9 mouse cellular contexts compared by ENCODE assay signal in genomic region chr11:94225985-94226384, GRCm38 (mm10). TPM values are rescaled to one million over a fixed set of nuclear protein-coding genes. Genes with fewer than 3 reads are reported as not detected.
DNase-seq lines count a peak whose midpoint lies in the region; ATAC-seq and TF ChIP-seq lines count a peak whose summit lies in the region.
"Had no signal": no experiment of that assay in that cellular context is flagged by ENCODE, and none has a peak within 500 bp of the region (broad histone marks: within the 10 kb centered on the region; RNA-seq: fewer than 3 reads in every experiment).

No protein-coding gene starts in this region.

- H3K4me3 ChIP-seq in limb, embryonic 14.5 days (replicated peaks; ENCODE audit: low read length) = no peak overlapping the region
- no peak overlapping the region for H3K4me3 ChIP-seq in limb, embryonic 10.5 days
- H3K4me3 ChIP-seq in liver, embryonic 11.5 days (ENCODE audit: low read depth, low read length) = no peak overlapping the region

- POLR2A ChIA-PET in Patski (lab: Charles Lee) = interaction anchor here (1.6 to 7.6 kb wide), 2 partner anchors 13 to 93 kb away, joined by 5 to 37 read pairs; partner anchors contain the start of gene Tob1

- peak; percentile 54 for DNase-seq in limb, embryonic 14.5 days (ENCODE audit: low spot score)
- no peak for DNase-seq in limb, embryonic 10.5 days (ENCODE audit: low spot score)
- no peak for DNase-seq in Patski (ENCODE audit: low read depth, low spot score)
- peak; percentile 78 for DNase-seq in embryo, embryonic 11 days
- DNase-seq in heart, postnatal 25 days (ENCODE audit: low spot score) = peak; percentile 44
- DNase-seq in liver, embryonic 11.5 days (ENCODE audit: low spot score) = no peak
- peak; percentile 70 for DNase-seq in retina, postnatal 1 day
- no peak for DNase-seq in layer of hippocampus, postnatal 25 days (ENCODE audit: extremely low spot score in 1 of 2, low spot score in 1 of 2)

- intact Hi-C loops in heart, postnatal 25 days (cut with DNase I) = loop anchor here (2.0 kb wide), 1 partner anchor 97 kb away; no protein-coding TSS in a partner anchor

- no peak for TF ChIP-seq POLR2A in limb, embryonic 14.5 days (IDR thresholded peaks at IDR 0.05; ENCODE audit: borderline replicate concordance, extremely low read depth, insufficient read depth, insufficient read length)

- H3K27ac ChIP-seq in limb, embryonic 14.5 days (replicated peaks; ENCODE audit: low read depth, low read length) = no peak overlapping the region
- no peak overlapping the region for H3K27ac ChIP-seq in limb, embryonic 10.5 days
- no peak overlapping the region for H3K27ac ChIP-seq in liver, embryonic 11.5 days (ENCODE audit: low read depth, low read length)

- in situ Hi-C loops in Patski (cut with MboI; ENCODE audit: low pct_unique_long_range_greater_than_20kb) = no loop called here

- H3K4me2 ChIP-seq in limb, embryonic 14.5 days (replicated peaks; ENCODE audit: low read depth, low read length, severe bottlenecking) = no peak overlapping the region
- no peak overlapping the region for H3K4me2 ChIP-seq in liver, embryonic 11.5 days

- 0 out of 2 replicates have a peak, but pooled peaks have one; percentile 23 for ATAC-seq in limb, embryonic 14.5 days (ENCODE audit: low FRiP score, low read depth)
- peak; percentile 62 for ATAC-seq in Patski
- ATAC-seq in liver, embryonic 11.5 days (replicated peaks; ENCODE audit: low FRiP score) = peak; percentile 48

- H3K4me1 ChIP-seq in limb, embryonic 14.5 days (ENCODE audit: control insufficient read depth, insufficient read depth, low read length) = peaks cover 12% of the 10 kb centered on the region
- peaks cover 22% of the 10 kb centered on the region for H3K4me1 ChIP-seq in limb, embryonic 10.5 days
- H3K4me1 ChIP-seq in liver, embryonic 11.5 days (replicated peaks; ENCODE audit: control insufficient read depth, insufficient read depth, low read length) = peaks cover 16% of the 10 kb centered on the region

- H3K36me3 ChIP-seq in limb, embryonic 14.5 days (ENCODE audit: control insufficient read depth, insufficient read depth, low read length) = no peaks in the 10 kb centered on the region
- H3K36me3 ChIP-seq in limb, embryonic 10.5 days = no peaks in the 10 kb centered on the region
- no peaks in the 10 kb centered on the region for H3K36me3 ChIP-seq in liver, embryonic 11.5 days (ENCODE audit: control insufficient read depth, insufficient read depth, low read length)

- no peak overlapping the region for H3K9ac ChIP-seq in limb, embryonic 14.5 days (ENCODE audit: low read depth, low read length, severe bottlenecking)
- no peak overlapping the region for H3K9ac ChIP-seq in liver, embryonic 11.5 days (ENCODE audit: low read depth, low read length)

- 37% methylated on average over 7 of the region's 7 CpGs for WGBS in limb, embryonic 14.5 days
- 48% methylated on average over 7 of the region's 7 CpGs for WGBS in limb, embryonic 10.5 days
- 33% methylated on average over 7 of the region's 7 CpGs for WGBS in liver, embryonic 11.5 days

- H3K27me3 ChIP-seq in limb, embryonic 14.5 days (ENCODE audit: control insufficient read depth, insufficient read depth, low read length) = no peaks in the 10 kb centered on the region
- no peaks in the 10 kb centered on the region for H3K27me3 ChIP-seq in limb, embryonic 10.5 days (ENCODE audit: low read depth, poor library complexity, severe bottlenecking)
- H3K27me3 ChIP-seq in Patski = no peaks in the 10 kb centered on the region
- no peaks in the 10 kb centered on the region for H3K27me3 ChIP-seq in liver, embryonic 11.5 days (replicated peaks; ENCODE audit: control insufficient read depth, insufficient read depth, low read length)

- no peaks in the 10 kb centered on the region for H3K9me3 ChIP-seq in limb, embryonic 14.5 days (ENCODE audit: control insufficient read depth, low read length)
- no peaks in the 10 kb centered on the region for H3K9me3 ChIP-seq in limb, embryonic 10.5 days (replicated peaks)
- no peaks in the 10 kb centered on the region for H3K9me3 ChIP-seq in liver, embryonic 11.5 days (ENCODE audit: control insufficient read depth, low read length)

- TF ChIP-seq CTCF in Patski (IDR thresholded peaks at IDR 0.05) = peak; percentile 78

- CTCF ChIA-PET in Patski (lab: Charles Lee) = interaction anchor here (0.7 to 4.9 kb wide), 13 partner anchors 9 to 105 kb away, joined by 3 to 31 read pairs (median 6); partner anchors contain the start of genes Tob1 and Wfikkn2

RNA-seq across cellular contexts. Expression of gene Tob1, which starts 14.7 kb away (rescaled TPM):
- polyA plus RNA-seq in limb, embryonic 14.5 days (2012; rRNA removed) = 28.4 and 29.7 TPM in 2 replicates
- polyA plus RNA-seq in limb, embryonic 14.5 days (2014; fragmentation: Nextera tagmentation; extraction: Ambion mirVana) = 34.8 and 37.3 TPM in 2 replicates
- polyA plus RNA-seq in limb, embryonic 10.5 days (2016; fragmentation: Nextera tagmentation; extraction: Ambion mirVana) = 15.0 and 22.5 TPM in 2 replicates
- polyA plus RNA-seq in Patski (2021) = 24.9 TPM
- total RNA-seq in heart, postnatal 25 days (2021) = 10 to 100 TPM; 57.2 to 60.6 TPM
- 18.4 and 18.6 TPM in 2 replicates for polyA plus RNA-seq in liver, embryonic 11.5 days (2014; fragmentation: Nextera tagmentation; extraction: Ambion mirVana)
- 10 to 100 TPM; 41.8 to 42.4 TPM for total RNA-seq in layer of hippocampus, postnatal 25 days (2021)

RNA-seq across cellular contexts. Expression of gene Wfikkn2, which starts 19.8 kb away (rescaled TPM):
- 19.9 and 25.1 TPM in 2 replicates for polyA plus RNA-seq in limb, embryonic 14.5 days (2012; rRNA removed)
- polyA plus RNA-seq in limb, embryonic 14.5 days (2014; fragmentation: Nextera tagmentation; extraction: Ambion mirVana) = 9.2 and 9.7 TPM in 2 replicates
- 1.6 and 7.9 TPM in 2 replicates for polyA plus RNA-seq in limb, embryonic 10.5 days (2016; fragmentation: Nextera tagmentation; extraction: Ambion mirVana)
- 0.08 TPM for polyA plus RNA-seq in Patski (2021)
- total RNA-seq in heart, postnatal 25 days (2021) = 1 to 10 TPM; 2.3 to 3.1 TPM
- 0.36 and 0.38 TPM in 2 replicates for polyA plus RNA-seq in liver, embryonic 11.5 days (2014; fragmentation: Nextera tagmentation; extraction: Ambion mirVana)
- total RNA-seq in layer of hippocampus, postnatal 25 days (2021) = under 1 TPM; 0.44 to 0.70 TPM

RNA-seq across cellular contexts. Expression of gene Gm21885, which starts 55.7 kb away (rescaled TPM):
- not detected in 2 replicates for polyA plus RNA-seq in limb, embryonic 14.5 days (2012; rRNA removed)
- 0.44 and 0.84 TPM in 2 replicates for polyA plus RNA-seq in limb, embryonic 14.5 days (2014; fragmentation: Nextera tagmentation; extraction: Ambion mirVana)
- polyA plus RNA-seq in limb, embryonic 10.5 days (2016; fragmentation: Nextera tagmentation; extraction: Ambion mirVana) = not detected in 2 replicates
- not detected for polyA plus RNA-seq in Patski (2021)
- not detected for total RNA-seq in heart, postnatal 25 days (2021)
- polyA plus RNA-seq in liver, embryonic 11.5 days (2014; fragmentation: Nextera tagmentation; extraction: Ambion mirVana) = 0.40 TPM in 1 of 2 replicates, not detected in the other
- total RNA-seq in layer of hippocampus, postnatal 25 days (2021) = not detected
- total RNA-seq: layer of hippocampus, adult 8-10 months had no signal

Comparison
In these comparisons a context has a peak if more than half of its experiments do, and no peak if none do; other contexts are left out.
1. DNase-seq: peak in limb, embryonic 14.5 days (single experiment), embryo, embryonic 11 days (single experiment), heart, postnatal 25 days (single experiment) and retina, postnatal 1 day (single experiment); none in limb, embryonic 10.5 days (single experiment), Patski (single experiment), liver, embryonic 11.5 days (single experiment) and layer of hippocampus, postnatal 25 days (0 of 2).
2. Peak in every context shown above with its lines, with median percentiles within 50 percentile points of each other: ATAC-seq.